Mouse (Mus musculus) E14TG2a.4 (cell line): ENCODE measurements around the gene Supt5.

Experiments used
- CTCF ChIP-seq: conservative IDR thresholded peaks from 2 replicates; pipeline ENCODE4 v1.5.1; 2014; ENCODE audit warnings: low read length
- NANOG ChIP-seq: IDR thresholded peaks from 2 replicates; pipeline ENCODE4 v1.6.1; 2014; ENCODE audit warnings: borderline replicate concordance, low read length, mixed read lengths
- POU5F1 ChIP-seq: IDR thresholded peaks from 2 replicates; pipeline ENCODE4 v1.6.1; 2014; ENCODE audit warnings: low read length, borderline replicate concordance

- no peak for TF ChIP-seq CTCF
- TF ChIP-seq POU5F1 = no peak
- no peak for TF ChIP-seq NANOG
Observed at GRCm38 (mm10) chr7:28309737-28310136, 28.8 kb downstream of the Supt5 start.
